Mouse (Mus musculus) heart, embryonic 13.5 days (tissue): ENCODE measurements at regions not wholly inside any gene's neighbourhood (a gene's known extent, or its start where the extent isn't known, plus 50 kb on each side); places are given as distances from the start of the nearest gene placed in this dataset.
"Not testable (repeated sequence)": the region's sequence is repeated elsewhere in the genome, so short reads cannot be mapped to it uniquely, and the experiment has no call there.

Experiments used
- ATAC-seq: fragments of 200-750 bp; cut with Nextera tagmentation; 2 replicates; pipeline ENCODE4 v1.8.0; 2017; ENCODE audit warnings: moderate TSS enrichment; ENCODE audit not compliant: insufficient number of reproducible peaks, low FRiP score, low TSS enrichment; ENCODE audit errors: extremely low read depth
- H3K27ac ChIP-seq: fragments of 300-500 bp; sonication (generic); replicated peaks from 2 replicates; pipeline ENCODE4 v1.5.1; 2015; ENCODE audit warnings: moderate library complexity, mild to moderate bottlenecking, inconsistent platforms
- H3K27me3 ChIP-seq: fragments of 300-500 bp; sonication (generic); replicated peaks from 2 replicates; pipeline ENCODE4 v1.6.1; 2015; ENCODE audit warnings: mild to moderate bottlenecking, inconsistent platforms
- H3K36me3 ChIP-seq: fragments of 300-500 bp; sonication (generic); 2 replicates; pipeline ENCODE4 v1.6.1; 2015; ENCODE audit warnings: mild to moderate bottlenecking, inconsistent platforms
- H3K4me1 ChIP-seq: fragments of 300-500 bp; sonication (generic); 2 replicates; pipeline ENCODE4 v1.6.1; 2015; ENCODE audit warnings: inconsistent platforms
- H3K4me2 ChIP-seq: fragments of 300-500 bp; sonication (generic); 2 replicates; pipeline ENCODE4 v1.6.1; 2015; ENCODE audit warnings: inconsistent platforms, mild to moderate bottlenecking, moderate library complexity
- H3K4me3 ChIP-seq: fragments of 300-500 bp; sonication (generic); 2 replicates; pipeline ENCODE4 v1.5.1; 2015; ENCODE audit warnings: moderate library complexity, mild to moderate bottlenecking, inconsistent platforms
- H3K9ac ChIP-seq: fragments of 300-500 bp; sonication (generic); 2 replicates; pipeline ENCODE4 v1.6.1; 2015; ENCODE audit warnings: inconsistent platforms, mild to moderate bottlenecking, moderate library complexity
- H3K9me3 ChIP-seq: fragments of 300-500 bp; sonication (generic); 2 replicates; pipeline ENCODE4 v1.6.1; 2016; ENCODE audit warnings: inconsistent platforms
- WGBS: fragments of 180-500 bp; shearing (Covaris S2); methylation state at CpG from one replicate; pipeline ENCODE4 v1.1.7; 2015; ENCODE audit warnings: mixed read lengths; 5-methylcytosine and 5-hydroxymethylcytosine counted together

DNA sequence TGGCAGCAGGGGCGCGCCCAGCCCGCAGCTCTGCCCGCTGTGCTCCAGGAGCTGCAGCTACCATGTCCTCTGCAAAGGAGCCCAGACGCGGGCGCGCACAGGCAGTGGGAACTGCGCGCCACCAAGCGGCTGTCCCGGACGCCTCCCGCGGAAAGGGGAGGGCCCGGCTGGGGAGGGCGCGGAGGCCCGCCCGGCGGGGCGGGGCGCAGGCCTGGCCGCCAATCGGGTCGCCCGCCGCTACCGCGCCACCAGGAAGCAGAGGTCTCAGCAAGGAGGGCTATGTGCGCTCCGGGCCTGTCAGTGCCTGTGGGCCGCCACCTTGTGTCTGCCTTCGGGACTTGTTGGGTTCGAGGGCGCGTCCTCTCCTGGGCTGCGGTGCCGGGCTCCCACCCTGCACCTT lies 367.0 kb upstream of the Ywhaq start:
- not testable (repeated sequence) for H3K9me3 ChIP-seq, H3K27me3 ChIP-seq, ATAC-seq, H3K4me1 ChIP-seq, H3K36me3 ChIP-seq, H3K27ac ChIP-seq
- Histone ChIP-seq H3K4me2 (peak overlapping the region; percentile 68), H3K9ac (peak overlapping the region; percentile 65), H3K4me3 (peak overlapping the region; percentile 56)
- WGBS: 1% methylated on average over 37 of the region's 39 CpGs

DNA sequence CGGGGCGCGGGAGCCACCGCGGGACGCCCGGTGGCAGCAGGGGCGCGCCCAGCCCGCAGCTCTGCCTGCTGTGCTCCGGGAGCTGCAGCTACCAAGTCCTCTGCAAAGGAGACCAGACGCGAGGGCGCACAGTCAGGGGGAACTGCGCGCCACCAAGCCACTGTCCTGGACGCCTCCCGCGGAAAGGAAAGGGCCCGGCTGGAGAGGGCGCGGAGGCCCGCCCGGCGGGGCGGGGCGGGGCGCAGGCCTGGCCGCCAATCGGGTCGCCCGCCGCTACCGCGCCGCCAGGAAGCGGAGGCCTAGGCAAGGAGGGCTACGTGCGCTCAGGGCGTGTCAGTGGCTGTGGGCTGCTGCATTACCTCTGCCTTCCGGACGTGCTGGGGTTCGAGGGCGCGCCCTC lies 361.3 kb upstream of the Ywhaq start:
- H3K27me3 ChIP-seq, H3K27ac ChIP-seq, ATAC-seq, H3K9me3 ChIP-seq, H3K4me1 ChIP-seq, H3K36me3 ChIP-seq: not testable (repeated sequence)
- Histone ChIP-seq H3K4me3 (peak overlapping the region; percentile 50), H3K4me2 (peak overlapping the region; percentile 65), H3K9ac (0 out of 2 replicates have a peak overlapping the region, but pooled peaks have one; percentile 58)
- WGBS: 2% methylated on average over 25 of the region's 45 CpGs

DNA sequence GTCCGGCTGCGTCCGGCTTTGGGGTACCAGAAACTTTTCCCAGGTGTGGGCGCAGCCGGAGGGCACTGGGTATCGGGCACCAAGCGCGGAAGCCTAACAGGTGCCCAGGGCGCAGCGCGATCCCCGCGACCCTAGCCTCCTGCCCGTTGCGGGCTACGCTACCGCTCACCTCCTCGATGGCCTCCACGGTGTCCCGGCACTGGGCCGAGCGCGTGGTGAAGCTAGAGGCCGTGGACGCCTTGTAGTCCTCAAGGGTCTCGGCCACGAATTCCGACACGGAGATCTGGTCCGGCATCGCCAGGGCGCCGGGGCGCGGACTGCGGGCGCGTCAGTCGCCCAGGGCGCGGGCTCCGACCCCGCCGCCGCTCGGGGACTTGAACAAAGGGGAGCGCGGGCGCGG lies 360.9 kb upstream of the Ywhaq start:
- not testable (repeated sequence) for H3K27ac ChIP-seq, H3K4me1 ChIP-seq, ATAC-seq, H3K27me3 ChIP-seq, H3K9me3 ChIP-seq, H3K36me3 ChIP-seq
- Histone ChIP-seq H3K9ac (peak overlapping the region; percentile 58; the same call in 1 of the 2 replicates), H3K4me2 (peak overlapping the region; percentile 65), H3K4me3 (peak overlapping the region; percentile 50)
- 14% methylated on average over 44 of the region's 50 CpGs for WGBS

DNA sequence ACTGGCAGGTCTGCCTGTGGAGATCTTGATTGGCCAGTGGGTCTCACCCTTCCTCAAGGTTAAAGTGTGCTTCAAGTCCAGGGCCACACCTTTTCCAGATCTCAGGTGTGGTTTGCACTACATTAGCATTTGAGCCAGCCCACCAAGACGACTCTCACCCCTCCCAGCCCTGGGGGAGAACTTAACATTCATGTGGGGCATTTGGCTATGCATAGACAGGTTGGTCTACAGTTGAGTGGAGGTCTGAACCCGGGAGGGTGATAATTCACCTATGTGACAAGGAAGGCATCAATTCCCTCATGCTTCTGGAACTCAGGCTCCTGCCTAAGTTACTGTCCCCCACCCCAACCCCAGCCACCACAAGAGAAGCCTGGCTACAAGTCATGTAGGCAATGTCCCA lies 350.3 kb upstream of the Ywhaq start:
- not testable (repeated sequence) for ATAC-seq, H3K27me3 ChIP-seq, H3K9ac ChIP-seq, H3K4me3 ChIP-seq, H3K27ac ChIP-seq, H3K4me2 ChIP-seq, H3K36me3 ChIP-seq, H3K4me1 ChIP-seq, H3K9me3 ChIP-seq
- 73% methylated on average over 2 of the region's 2 CpGs for WGBS
